Mouse (Mus musculus) testis, postnatal 10 days (tissue): ENCODE results near the gene Khk.

Experiments used
- DNase-seq: peaks from one replicate; pipeline ENCODE4 v3.0.0; 2021; ENCODE audit warnings: low spot score

The Khk gene

DNA sequence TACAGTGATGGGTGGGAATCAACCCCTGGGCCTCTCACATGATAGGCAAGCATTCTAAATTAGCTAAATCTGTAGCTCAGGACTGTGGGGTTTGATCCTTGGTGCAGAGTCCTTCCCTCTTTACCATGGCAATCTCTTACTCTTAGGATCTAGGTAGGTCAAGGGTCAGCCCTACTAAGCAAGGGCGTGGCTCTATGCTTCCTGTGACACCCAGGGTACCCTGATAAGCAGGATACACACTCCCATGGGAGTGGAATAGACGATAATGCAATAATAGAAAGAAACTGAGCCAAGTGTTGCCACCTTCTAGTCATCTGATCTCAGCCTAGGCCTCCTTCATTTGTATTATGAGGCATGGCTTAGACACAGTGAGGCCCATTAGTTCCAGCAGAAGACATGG, 48.2 kb downstream of the Khk start:
- DNase-seq = no peak

DNA sequence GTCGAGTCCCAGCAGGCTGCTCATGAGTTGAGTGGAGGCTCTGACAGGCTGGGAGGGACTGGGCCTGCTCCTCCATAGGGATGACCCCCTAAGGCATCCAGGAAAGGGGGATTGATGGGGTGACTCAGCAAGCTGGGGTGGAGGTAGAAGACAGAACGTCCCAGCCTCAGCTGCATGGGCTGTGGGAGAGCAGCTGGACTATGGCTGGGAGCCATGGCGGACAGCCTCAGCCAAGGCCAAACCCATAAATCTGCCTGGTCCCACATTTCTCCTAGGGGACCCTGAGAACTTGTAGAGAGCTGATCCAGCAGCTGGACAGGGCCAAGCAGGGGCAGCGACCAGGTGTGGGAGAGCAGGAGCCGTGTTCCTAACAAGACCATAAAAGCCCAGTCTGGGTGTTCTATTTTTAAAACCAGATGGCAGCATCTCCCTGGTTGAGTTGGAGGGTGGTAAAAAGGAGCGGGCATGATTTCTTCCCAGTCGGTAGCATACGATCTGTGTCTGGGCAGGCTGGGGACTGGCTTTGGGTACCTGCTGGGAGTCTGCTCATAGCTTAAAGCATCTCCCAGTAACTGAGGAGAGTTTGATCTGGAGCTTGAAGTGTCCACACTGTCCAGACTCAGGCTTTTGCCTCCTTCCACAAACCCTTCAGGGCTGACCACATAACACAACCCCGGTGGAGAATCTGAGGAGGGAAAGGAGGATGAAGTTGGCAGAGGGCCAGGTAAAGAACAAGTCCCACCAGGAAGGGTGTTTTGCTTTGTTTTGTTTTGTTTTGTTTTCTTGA, 53.8 kb downstream of the Khk start:
- peak; percentile 86 for DNase-seq
